Mouse (Mus musculus): ENCODE data around the gene Speg. TPM values are rescaled to one million over a fixed set of nuclear protein-coding genes. Genes with fewer than 3 reads are reported as not detected.
A peak's percentile ranks its signal among the peaks of the same experiment; 100 is the strongest.

Speg gene
- polyA plus RNA-seq, 1 experiment = 134 TPM

- peak in 1 of 2 experiments; percentile 68 for DNase-seq (ENCODE audit: extremely low spot score in 1 of 2, low spot score in 1 of 2)
Observed at GRCm38 (mm10) chr1:75480735-75481134, 105.6 kb downstream of the Speg start.

Other genes with a start within 250 kb of the Speg start
- gene Slc23a3, start 241.4 kb upstream of the Speg start, polyA plus RNA-seq (2012; rRNA removed) = 0.12 and 0.23 TPM in 2 replicates
- 31.9 and 35.3 TPM in 2 replicates for gene Cnppd1, start 232.6 kb upstream of the Speg start, polyA plus RNA-seq (2012; rRNA removed)
- 189 and 211 TPM in 2 replicates for gene Retreg2, start 232.5 kb upstream of the Speg start, polyA plus RNA-seq (2012; rRNA removed)
- gene Zfand2b, start 206.7 kb upstream of the Speg start, polyA plus RNA-seq (2012; rRNA removed) = 55.1 and 56.5 TPM in 2 replicates
- gene Abcb6, start 194.9 kb upstream of the Speg start, polyA plus RNA-seq (2012; rRNA removed) = 24.7 and 29.2 TPM in 2 replicates
- 41.4 and 49.9 TPM in 2 replicates for gene Ankzf1, start 183.1 kb upstream of the Speg start, polyA plus RNA-seq (2012; rRNA removed)
- 101 and 107 TPM in 2 replicates for gene Atg9a, start 183.1 kb upstream of the Speg start, polyA plus RNA-seq (2012; rRNA removed)
- gene Glb1l, start 164.5 kb upstream of the Speg start, polyA plus RNA-seq (2012; rRNA removed) = 20.1 and 25.5 TPM in 2 replicates
- gene Stk16, start 164.5 kb upstream of the Speg start, polyA plus RNA-seq (2012; rRNA removed) = 205 and 218 TPM in 2 replicates
- 358 and 465 TPM in 2 replicates for gene Tuba4a, start 155.4 kb upstream of the Speg start, polyA plus RNA-seq (2012; rRNA removed)
- not detected in 2 replicates for gene A630095N17Rik, start 143.2 kb upstream of the Speg start, polyA plus RNA-seq (2012; rRNA removed)
- 78.7 and 90.5 TPM in 2 replicates for gene Dnajb2, start 138.9 kb upstream of the Speg start, polyA plus RNA-seq (2012; rRNA removed)
- 384 and 412 TPM in 2 replicates for gene Ptprn, start 110.8 kb upstream of the Speg start, polyA plus RNA-seq (2012; rRNA removed)
- 118 and 120 TPM in 2 replicates for gene Resp18, start 96.9 kb upstream of the Speg start, polyA plus RNA-seq (2012; rRNA removed)
- gene Dnpep, start 57.3 kb upstream of the Speg start, polyA plus RNA-seq (2012; rRNA removed) = 81.1 and 81.9 TPM in 2 replicates
- gene Des, start 15.0 kb upstream of the Speg start, polyA plus RNA-seq (2012; rRNA removed) = 2.5 and 3.5 TPM in 2 replicates
- gene Gmppa, start 60.6 kb downstream of the Speg start, polyA plus RNA-seq (2012; rRNA removed) = 101 and 111 TPM in 2 replicates
- gene Asic4, start 75.1 kb downstream of the Speg start, polyA plus RNA-seq (2012; rRNA removed) = 11.9 and 13.5 TPM in 2 replicates
- gene Chpf, start 104.0 kb downstream of the Speg start, polyA plus RNA-seq (2012; rRNA removed) = 73.9 and 79.5 TPM in 2 replicates
- 73.1 and 82.3 TPM in 2 replicates for gene Tmem198, start 104.2 kb downstream of the Speg start, polyA plus RNA-seq (2012; rRNA removed)
- gene Obsl1, start 131.2 kb downstream of the Speg start, polyA plus RNA-seq (2012; rRNA removed) = 36.4 and 37.9 TPM in 2 replicates
- gene Inha, start 131.8 kb downstream of the Speg start, polyA plus RNA-seq (2012; rRNA removed) = 80.9 and 92.8 TPM in 2 replicates
- gene Stk11ip, start 146.2 kb downstream of the Speg start, polyA plus RNA-seq (2012; rRNA removed) = 33.8 and 36.3 TPM in 2 replicates
- gene Slc4a3, start 171.0 kb downstream of the Speg start, polyA plus RNA-seq (2012; rRNA removed) = 115 and 122 TPM in 2 replicates

Measured in frontal cortex, adult 2 months (tissue).